Mouse (Mus musculus): ENCODE data around the gene Tmem72. TPM values are rescaled to one million over a fixed set of nuclear protein-coding genes. Genes with fewer than 3 reads are reported as not detected.

Gene Tmem72
- total RNA-seq, 2 experiments from 2014 or later: 0.02 TPM

DNA sequence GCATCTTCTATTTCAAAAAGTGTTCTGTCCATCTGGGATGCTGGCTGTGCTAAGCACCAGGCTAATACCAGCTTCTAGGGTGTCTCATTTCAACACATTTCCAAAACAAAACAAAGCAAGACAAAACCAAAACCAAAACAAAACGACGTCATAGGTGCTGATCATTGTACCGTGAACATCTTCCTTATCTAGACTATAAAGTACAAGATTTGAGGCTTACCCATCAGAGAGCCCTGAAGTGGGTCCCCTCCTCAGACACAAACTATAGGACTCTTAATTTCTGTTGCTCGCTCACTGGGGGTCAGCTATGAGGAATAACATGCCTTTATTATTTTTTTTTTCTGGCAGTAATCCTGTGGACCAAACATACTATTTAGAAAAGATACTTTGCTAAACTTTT, 23.1 kb downstream of the Tmem72 start:
- intact Hi-C loops (cut with DNase I): no loop called here
- no peak for DNase-seq

DNA sequence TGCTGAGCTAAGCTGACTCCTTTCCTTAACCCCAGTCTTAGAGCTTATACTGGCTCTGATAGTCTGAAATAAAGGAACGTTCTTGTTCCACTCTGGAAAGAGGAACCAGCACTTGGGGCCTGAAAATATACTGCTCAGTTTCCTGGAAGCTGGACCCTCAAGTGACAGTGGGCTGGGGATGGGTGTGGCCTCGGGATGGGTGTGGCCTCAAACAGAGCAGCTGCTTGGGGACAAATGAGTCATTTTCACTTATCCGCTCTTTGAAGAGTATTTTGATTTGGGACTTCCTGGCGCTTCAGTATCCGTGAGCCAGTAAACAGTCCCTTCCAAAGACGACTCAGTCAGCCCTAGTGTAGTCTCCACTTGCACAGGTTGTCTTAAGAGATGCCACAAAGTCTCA, 34.4 kb downstream of the Tmem72 start:
- DNase-seq: peak; percentile 51 to 57
- intact Hi-C loops (cut with DNase I): no loop called here

DNA sequence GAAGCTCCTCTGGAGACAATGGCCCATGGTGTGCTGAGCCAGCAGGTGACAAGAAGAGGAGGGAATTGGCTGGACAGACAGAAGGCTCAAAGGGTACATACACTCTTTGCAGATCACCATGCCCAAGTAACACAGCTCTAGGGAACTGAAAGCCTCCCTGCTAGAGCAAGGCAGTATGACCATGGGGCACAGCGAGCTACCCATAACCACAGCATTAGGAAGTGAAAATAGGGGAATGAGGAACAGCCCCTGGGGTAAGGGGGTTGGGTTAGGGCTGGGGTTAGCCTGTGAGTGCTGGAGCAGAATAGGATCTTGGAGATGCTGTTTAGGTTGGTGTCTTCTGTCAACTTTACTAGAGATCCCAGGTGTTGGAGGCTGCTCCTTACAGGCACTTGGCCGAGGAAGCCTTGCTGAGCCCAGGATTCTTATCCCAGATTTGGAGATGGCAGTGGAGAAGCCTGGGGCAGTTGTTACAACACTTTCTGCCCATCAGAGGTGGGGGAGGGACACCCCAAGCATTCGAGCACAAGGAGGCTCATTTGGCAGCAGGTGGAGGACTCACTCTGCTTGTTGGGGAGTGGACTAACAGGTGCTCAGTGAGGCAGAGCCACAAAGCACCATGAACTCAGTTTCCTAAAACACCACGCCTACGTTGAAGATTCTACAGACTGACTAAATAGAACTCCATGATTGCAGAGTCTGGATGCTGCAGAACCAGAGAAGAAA, 37.0 kb downstream of the Tmem72 start:
- intact Hi-C loops (cut with DNase I): no loop called here
- DNase-seq: no peak

DNA sequence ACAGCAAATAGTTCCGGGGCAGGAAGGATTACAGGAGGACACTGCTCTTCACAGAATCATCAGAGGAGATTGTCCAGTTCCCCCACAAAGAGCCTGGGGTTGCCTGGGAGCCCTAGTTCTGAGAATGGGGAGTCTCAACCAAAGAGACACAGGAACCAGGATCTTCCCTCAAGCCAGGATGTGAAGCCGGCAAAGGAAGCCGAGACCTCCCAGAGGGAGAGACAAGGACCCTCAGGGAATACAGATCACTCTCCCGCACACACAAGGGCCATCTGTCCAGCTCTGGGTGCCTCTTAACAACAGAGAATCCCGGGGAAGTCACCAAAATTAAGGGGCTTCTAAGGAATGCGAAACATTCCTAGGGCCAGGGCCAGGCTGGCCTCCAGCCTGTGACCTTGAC, 39.4 kb downstream of the Tmem72 start:
- DNase-seq: no peak
- intact Hi-C loops (cut with DNase I): no loop called here

DNA sequence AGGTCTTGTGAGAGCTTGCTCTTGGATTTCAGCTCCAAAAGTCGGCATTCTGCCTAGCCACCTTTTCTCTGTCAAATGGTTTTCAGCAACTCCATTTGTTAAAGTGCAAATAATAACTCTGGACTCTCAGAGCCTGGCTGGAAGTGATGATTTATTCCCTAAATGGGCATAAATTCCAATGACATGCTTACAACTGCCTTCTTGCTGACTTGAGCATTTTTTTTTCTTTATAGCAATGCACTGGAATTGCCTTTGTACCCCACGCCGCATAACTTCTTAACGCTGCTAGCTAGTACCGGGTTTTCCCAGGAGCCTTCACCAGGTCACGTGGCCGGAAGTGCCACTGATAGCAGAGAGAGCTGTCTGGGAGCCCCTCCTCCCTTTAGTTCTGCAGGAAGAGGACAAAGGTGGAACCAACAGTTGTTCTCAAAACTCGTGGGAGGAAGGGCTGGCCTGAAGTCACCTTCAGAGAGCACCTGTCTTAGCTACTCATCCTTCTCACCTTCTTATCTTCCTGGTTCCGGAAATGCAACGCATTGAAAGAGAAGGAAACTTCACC, 40.3 kb downstream of the Tmem72 start:
- peak in 1 of 2 experiments; percentile 57 for DNase-seq

DNA sequence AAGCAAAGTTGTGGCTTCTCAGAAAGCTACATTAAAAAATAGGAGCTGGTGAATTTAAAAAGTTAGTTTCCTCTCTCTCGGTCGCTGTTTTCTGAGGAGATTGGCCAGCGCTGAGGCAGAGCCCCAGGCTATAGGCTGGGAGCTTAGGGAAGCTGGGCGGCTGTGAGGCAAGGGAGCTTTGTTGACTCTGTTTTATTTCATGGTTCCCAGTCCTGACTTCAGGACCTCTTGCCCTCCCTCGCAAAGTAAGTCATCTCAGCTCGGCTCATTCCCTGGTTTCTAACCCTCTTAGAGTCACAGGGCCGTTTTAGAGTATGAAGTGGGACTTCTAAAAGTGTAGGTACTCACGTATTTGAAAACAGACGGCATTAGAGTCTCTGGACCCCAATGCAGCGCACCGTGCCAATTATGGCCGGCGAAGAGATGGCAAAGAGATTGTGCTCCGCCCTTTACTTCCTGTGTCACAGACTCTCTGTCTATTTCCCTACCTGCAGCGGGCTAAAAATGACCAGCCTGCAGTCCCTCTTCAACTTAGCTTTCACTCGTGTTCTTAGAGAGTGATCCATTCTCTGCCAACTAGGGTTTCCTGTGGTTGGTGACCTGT, 42.3 kb downstream of the Tmem72 start:
- no peak for DNase-seq
- intact Hi-C loops (cut with DNase I): no loop called here

More for the DNA sequence above, 40.3 kb downstream of the Tmem72 start:
- intact Hi-C loops (cut with DNase I): no loop called here

DNA sequence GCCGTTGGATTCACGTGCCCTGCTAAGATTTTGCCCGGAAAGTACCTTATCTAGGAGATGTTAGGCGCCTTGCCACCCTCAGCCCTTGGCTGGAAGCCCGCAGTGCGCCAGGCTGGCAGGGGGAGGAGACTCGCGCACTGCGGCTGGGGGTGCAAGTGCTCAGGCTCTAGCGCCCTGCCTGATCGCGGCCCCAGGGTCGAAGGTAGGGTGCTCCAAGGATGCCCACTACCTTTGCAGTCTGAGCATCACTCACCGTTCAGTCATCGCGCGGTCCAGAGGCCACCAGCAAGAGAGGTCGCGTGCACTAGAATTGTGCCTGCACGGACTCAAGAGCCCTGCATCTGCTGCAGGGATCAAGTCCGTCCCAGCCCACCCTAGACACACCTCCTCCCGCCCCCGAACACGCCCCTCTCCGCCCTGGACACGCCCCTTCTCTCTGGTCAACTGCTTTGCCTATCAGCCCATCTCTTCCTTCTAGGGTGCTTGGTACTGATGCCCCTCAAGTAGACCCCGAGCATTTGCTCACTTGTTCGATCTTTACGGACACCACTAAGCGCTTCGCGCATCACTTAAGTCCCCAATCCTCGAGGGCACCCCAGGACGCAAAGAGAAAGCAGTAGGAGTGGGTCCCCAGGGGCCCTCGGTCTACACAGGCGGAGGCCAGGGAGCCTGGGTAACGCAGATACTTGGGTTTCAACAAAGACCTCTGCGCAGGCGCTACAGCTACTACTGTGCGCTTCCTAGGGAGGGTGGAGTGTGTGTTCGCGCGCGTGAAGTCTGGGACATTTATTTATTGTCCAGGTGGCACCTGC, 43.0 kb downstream of the Tmem72 start, which contains the start of gene Rassf4:
Gene Rassf4, minus strand, starts transcription at position 482 of the 812 bp plus-strand sequence.
- peak; percentile 84 to 88 for DNase-seq
- intact Hi-C loops (cut with DNase I): no loop called here

DNA sequence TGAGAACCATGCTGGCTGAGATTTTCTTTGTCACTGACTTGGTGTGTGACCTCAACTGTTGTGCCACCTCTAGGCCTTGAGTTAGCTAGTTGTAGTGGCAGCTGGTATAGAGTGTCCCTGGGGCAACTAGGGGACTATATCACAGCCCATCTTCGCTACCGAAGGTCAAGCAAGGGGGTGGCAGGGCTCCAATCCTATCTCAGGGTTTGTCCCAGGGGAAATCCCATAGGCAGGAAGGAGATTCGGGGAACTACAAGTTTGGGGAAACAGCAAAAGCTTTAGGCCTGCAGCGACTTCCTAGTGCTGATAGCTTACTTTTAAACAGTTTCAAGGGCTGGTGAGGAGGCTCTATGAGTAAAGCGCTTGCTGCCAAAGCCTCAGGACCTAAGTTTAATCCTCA, 44.4 kb downstream of the Tmem72 start:
- intact Hi-C loops (cut with DNase I): no loop called here

DNA sequence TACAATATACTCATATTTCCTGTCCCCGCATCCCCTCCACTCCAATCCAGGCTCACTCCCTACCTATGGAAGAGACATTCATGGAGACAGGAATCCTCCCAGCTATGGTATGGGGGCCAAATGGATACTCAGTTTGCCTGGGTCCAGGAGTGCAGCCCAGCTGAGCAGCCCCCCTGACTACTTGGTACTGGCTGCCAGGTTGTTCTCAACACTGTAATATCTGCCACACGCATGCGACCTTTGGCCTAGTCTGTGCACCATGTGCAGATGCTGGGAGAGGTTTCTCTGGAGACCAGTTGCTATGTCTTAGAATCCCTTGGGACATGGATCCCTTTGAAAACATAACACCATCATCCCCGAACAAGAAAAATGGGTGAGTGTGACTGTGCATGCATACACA, 44.9 kb downstream of the Tmem72 start:
- DNase-seq: no peak
- intact Hi-C loops (cut with DNase I): no loop called here

More for the DNA sequence above, 44.4 kb downstream of the Tmem72 start:
- DNase-seq: peak in 1 of 2 experiments; percentile 30

DNA sequence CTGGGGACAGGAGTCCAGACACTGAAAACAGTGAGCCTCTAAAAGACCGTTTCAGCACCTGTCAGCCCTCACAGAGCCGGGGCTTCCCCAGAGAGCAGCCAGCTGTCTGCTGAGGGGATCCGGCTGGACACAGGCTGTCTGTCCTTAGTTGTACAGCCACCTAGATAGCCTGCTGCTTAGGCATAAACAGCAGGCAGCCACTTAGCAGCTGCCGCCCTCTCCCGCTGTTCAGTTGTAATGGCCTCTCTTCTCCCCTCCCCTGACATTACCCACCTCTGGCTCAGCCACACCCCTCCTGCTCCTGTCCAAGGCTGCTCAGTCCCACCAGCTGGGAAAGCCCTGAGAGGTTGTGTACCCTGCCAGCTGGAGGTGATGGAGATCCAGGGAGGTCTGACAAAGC, 45.7 kb downstream of the Tmem72 start:
- peak; percentile 61 to 71 for DNase-seq
- intact Hi-C loops (cut with DNase I): no loop called here

DNA sequence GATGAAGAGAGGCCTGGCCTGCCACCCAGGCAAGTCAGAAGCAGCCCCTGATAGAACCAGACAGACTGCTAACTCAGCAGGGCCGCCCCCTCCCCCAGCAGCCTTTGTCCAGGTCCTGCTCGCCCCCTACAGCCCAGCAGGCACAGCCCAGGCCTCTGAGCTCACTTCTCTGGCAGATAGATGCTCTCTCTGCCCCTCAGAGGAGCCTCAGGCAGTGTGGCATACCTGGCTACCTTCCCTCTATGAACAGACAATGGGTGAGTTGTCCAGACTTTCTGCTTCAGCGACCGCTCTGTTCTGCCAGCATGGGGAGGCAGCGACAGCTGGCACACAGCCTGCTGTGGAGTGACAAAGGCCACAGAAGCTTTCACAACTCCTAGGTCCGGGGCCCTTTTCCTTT, 46.6 kb downstream of the Tmem72 start:
- intact Hi-C loops (cut with DNase I): no loop called here
- peak in 1 of 2 experiments; percentile 46 for DNase-seq

DNA sequence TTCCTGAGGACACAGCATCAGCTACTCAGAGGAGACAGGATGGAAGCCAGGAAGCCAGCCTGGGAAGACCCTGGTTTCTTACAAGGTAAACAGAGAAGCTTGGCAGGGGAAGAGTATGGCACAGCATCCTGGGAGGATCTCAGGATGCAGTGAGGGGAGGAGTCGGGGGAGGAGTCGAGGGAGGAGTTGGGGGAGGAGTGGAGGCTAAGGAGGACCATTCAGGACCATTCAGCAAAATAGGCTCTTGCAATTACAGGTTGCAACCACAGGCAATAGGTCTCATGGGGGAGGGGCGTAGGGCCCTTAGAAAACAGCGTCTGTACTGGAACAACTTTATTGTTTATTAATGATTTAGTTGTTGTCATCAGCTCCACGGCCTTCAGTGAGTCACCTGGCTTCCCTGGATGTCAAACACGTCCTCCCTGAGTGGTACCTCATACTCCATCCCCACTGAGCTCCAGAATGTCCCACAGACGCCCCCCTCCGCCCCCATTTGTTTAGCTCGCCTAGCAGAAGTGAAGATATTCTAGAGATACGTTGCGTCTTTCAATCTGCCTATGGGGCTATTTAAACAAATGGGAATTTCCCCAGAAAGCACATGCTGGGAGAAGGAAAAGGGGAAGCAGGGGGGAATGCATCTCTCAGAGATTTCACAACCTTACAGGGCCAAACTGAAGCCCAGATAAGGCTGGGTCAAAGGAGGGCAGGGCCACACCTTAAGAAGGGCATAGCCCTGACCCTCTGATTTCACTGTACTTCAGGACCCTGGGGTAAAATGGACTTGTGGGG, 47.8 kb downstream of the Tmem72 start:
- intact Hi-C loops (cut with DNase I): no loop called here
- DNase-seq: no peak

DNA sequence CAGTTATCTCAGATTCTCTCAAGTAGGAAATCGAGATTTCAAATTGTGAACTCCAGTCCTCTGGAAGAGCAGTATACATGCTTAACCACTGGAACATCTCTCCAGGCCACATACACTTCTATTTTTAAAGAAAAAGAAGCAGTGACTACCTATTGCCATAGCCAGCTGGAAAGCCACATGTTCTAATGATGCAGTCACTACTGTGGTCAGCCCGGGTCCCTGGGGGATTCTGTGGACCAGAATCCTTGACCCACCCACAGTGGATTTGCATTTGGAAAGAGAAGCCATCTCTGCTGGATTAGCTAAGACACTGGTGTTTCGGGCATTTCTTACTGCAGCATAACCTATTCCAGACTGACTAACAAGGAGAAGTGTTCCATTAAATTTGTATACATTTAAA, 49.3 kb downstream of the Tmem72 start:
- DNase-seq: no peak
- intact Hi-C loops (cut with DNase I): no loop called here

DNA sequence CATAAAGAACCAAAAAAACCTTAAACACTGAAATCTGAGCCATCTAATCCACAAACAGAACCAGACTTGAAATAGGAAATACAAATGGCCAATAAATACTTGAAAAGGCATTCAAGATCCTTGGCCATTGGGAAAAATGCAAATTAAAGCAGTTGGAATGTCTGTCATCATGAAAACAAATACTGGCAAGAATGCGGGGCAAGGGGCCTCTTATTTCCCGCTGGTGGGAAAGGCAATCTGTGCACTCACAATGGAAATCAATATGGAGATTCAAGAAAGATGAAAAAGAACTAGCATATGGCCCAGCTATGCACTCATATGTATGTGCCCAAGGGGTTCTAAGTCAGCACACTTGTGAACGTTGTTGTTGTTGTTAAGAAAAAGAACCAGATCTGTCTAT, 49.8 kb downstream of the Tmem72 start:
- intact Hi-C loops (cut with DNase I): no loop called here
- no peak for DNase-seq

DNA sequence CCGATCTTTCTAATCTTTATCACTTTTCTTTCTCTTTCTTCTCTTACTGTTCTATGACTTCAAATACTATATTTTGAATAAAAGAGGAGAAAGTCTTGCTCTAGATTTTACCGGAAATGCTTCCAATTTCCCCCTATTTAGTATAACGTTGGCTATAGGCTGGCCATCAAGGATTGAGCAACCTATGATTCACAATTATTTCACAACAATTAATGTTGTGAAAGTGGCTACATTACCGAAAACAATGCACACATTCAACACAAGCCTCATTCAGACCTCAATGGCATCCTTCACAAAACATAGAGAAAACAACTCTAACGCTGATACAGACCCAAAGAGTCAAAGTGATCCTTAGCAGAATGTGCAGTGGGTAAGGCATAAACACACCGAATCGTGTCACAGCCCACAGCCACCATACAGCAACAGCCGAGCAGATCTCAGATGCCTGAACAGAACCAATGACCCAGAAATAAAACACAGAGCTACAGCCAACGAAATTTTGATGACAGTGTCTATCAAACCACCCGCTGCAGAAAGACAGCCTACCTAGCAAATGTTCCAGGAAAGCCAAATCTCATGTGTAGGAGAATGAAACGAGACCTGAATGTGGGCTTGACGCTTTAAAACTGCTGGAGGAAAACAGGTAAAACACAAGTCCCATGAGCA, 50.5 kb downstream of the Tmem72 start:
- DNase-seq: no peak
- intact Hi-C loops (cut with DNase I): no loop called here

DNA sequence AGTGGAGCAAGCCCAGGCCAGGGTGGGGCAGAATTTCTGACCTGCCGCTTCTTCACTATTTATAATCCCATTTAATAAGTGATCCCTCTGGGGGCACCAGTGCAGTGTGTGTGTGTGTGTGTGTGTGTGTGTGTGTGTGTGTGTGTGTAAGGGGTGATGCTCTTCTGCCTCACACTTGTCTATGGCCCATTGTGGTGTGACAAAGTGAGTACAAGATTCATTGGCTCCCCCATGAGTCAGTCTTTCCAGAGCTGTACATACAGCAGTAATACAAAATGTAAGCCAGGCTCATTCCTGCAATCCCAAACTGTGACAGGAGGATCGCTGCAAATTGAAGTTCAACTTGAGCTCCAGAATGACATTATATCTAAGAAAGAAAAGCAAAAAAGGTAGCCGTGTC, 51.9 kb downstream of the Tmem72 start:
- no peak for DNase-seq

DNA sequence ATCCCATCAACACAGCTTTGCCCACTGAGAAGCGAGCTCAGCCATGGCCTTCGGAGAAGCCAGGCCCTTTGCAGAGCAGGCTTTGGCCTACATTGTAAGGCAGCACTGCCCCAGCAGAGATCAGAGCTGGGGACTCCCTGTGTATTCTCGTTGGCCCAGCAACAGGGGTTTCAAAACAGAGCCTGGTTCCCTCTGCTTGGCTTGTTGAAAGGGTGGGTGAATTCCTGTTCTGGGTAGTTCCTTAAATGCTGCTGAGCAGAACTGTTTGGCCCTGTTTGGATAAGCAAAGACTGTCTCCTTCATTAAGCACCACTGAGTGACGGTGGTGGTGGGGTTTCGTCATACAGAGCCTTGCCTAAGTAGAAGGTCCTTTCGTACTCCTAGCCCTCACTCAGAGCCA, 52.7 kb downstream of the Tmem72 start:
- no peak for DNase-seq
- intact Hi-C loops (cut with DNase I): no loop called here

More for the DNA sequence above, 51.9 kb downstream of the Tmem72 start:
- intact Hi-C loops (cut with DNase I): no loop called here

DNA sequence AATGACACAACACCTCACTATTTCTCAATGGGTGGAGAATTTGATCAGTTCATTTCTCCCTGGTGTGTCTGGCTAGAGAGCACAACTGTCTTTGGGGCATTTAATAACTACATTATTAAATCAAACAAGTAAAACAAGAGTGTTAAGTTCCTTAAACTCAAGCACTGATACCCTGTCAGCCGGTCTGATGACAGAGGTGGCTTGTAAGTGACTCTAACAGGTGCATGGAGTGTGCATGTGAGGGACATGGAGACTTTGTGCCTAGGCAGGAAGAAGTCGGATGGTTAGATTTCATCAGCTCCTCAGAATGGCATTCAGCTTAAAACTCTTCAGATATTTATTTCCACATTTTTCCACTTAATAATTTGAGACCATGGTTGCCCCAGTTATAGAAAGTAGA, 53.3 kb downstream of the Tmem72 start:
- intact Hi-C loops (cut with DNase I): no loop called here
- DNase-seq: no peak

DNA sequence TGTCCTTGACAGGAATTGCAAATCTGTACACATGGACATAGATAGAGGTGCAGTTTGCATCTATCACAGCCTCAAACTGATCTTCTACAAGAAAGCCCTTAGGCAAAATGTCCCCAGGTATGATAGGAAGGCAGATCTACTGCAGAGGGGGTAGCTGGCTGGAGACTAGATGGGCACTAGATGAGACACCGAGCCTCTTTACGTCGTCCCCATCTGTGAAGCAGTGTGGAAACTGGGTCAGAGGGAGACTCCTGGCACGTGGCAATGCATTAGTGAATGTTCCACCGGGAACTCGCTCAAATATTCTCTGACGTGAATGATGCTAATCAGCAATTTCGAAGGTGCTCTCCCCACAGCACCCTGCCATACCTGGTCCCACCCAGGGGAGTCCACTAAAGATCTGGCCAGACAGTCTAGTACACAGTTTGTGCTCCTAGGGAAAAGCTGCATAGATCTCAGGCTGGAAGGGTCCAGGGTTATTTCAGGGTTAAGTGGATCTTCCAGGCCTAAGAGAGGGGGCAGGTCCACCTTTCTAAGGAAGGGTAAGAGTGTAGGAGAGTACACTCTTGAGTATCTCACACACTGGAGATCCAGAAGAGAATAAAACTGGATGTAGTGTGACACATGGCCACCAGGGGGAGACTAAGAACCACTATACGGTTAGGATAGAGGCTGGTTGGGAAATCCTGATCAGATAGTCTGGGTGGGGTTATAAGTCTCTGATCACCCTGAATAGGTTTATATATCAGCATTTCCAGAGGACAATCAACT, 62.8 kb downstream of the Tmem72 start:
- DNase-seq: peak; percentile 65 to 81
- intact Hi-C loops (cut with DNase I): loop anchor here (1.0 to 10.0 kb wide), 5 partner anchors 37 to 1171 kb away; partner anchors contain the start of gene Cxcl12

All from heart, postnatal 10 days (tissue).